Mouse (Mus musculus): ENCODE data around the gene Irf4.

The Irf4 gene

DNA sequence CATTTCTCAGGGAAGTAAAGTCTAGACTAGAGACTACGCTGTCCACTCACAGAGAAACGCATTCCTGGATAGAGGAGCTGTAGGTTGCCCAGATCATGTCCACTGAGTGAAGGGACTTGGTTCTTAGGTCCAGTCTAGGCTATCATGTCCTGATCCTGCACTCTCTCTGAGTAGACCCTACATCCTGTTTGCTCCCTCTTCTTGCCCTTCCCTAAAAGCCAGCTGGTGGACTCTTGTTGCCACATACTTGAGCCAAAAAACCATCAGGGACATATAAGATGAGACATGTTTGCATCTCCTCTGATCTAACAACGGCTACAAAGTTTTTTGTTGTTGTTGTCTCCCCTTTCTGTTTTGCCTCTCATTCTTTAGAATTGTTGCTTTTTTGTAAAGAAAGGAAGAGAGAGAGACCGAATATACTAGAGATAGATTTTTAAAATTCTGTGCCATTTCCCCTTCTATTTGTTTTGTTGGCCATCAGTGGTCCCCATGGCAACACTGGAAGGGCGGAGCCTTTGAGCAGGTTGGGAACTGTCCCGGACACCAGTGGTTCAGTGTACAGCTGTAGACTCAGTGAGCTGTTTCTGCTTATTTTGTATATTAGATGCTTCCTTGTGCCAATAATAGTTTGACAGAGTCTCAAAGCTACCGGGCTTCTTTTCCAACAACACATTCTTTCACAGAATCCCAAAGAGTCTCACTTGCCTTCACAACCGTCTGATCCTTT, 15.2 kb downstream of the Irf4 start:
- no peak for DNase-seq

GRCm38 (mm10) chr13:30765906-30766305, 16.9 kb downstream of the Irf4 start:
- no peak for DNase-seq

GRCm38 (mm10) chr13:30766636-30767476, 17.8 kb downstream of the Irf4 start:
- DNase-seq = no peak

GRCm38 (mm10) chr13:30767477-30768127, 18.6 kb downstream of the Irf4 start:
- no peak for DNase-seq

DNA sequence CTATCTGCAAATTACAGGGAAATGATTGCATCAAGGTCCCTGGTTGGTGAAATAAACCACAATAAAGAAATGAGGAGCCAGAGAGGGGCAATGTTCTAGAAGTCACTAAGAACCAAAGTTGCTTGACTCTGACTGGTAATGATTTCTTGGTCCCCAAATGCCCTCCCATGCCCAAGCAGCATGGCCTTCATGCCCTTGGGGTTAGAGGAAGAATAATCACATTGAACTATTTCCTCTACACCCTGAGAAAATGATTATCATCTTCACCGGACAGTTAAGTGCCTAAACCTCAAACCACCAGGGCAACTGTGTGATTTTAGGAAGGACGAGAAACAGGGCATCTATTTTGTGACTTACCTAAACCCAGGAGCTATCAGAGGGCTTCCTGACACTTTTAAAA, 27.0 kb downstream of the Irf4 start:
- no peak for DNase-seq

DNA sequence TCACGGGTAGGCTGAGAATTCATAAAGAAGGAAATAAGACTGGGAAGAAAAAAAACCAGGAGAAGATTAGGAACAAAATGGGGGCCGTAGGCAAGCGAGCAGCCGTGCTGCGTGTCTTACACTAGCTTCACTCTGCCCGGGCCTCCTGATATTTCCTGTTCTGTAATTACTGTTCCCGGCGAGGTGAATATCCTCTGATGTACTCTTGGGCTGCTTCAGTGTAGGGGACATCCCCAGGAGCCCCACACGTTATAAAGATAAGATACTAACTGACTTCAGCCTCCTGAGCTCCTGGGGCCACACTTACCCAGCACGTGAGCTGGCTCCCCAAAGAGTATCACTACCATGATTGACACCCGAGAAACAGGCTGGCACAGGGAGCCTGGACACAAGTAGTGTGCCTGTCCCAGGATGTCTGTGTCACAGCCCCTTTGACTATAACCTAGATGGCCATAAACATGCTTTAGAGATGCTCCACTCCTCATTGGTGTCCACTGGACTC, 28.7 kb downstream of the Irf4 start:
- no peak for DNase-seq

- no peak for DNase-seq
Observed at GRCm38 (mm10) chr13:30781905-30782304, 32.9 kb downstream of the Irf4 start.

GRCm38 (mm10) chr13:30782419-30782818, 33.4 kb downstream of the Irf4 start:
- DNase-seq = no peak

GRCm38 (mm10) chr13:30785423-30786040, 36.5 kb downstream of the Irf4 start:
- DNase-seq = no peak

DNA sequence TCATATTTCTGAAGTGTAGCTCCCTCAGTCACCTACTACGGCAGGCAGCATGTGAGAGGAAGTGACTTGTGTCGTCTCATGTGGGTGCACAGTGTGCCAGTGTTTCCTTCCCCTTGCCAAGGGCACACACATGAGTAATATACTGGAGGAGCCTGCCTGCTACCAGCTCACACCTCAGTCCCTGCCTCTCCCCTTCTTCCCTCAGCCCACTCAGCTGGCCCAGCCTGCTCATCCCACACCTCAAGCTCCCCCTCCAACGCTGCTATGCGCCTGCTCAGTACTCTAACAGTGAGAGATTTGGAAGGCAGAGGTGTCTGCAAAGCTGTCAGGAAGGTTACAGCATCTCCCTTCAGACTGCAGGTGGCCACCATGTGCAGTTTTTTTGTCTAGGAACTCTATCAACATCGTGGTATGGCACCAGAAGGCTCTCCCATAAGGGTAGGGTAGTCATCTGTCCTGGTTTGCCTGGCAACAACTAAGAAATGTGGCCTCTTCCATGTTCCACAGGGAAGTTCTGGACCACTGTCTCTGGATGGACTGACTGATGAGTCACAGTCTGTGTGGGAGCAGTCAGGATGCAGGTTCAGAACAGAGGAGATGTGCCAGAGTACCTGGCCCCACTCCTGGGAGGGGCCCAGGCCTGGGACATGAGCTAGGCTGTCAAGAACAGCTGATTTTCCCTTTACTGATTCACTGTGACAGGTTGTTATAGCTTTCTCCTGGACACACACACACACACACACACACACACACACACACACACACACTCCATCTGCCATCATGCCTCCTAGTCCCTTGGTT, 37.4 kb downstream of the Irf4 start:
- no peak for DNase-seq

GRCm38 (mm10) chr13:30787036-30787320, 38.0 kb downstream of the Irf4 start:
- no peak for DNase-seq

DNA sequence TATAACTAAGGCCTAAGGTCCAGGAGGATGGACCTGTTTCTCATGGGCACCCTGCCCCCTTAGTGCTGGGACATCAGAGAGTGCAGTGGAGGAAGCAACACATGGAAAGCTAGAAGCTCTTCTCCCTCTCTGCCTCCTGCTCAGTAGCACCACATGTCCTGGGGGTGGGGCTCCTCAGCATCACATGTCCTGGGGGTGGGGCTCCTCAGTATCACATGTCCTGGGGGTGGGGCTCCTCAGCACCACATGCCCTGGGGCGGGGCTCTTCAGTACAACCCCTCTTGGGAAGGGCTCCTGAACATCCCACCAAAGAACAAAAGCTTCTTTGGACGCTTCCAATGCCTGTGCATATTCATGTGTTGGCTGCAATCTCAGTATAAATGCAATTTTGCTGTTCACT, 38.5 kb downstream of the Irf4 start:
- DNase-seq = no peak

DNA sequence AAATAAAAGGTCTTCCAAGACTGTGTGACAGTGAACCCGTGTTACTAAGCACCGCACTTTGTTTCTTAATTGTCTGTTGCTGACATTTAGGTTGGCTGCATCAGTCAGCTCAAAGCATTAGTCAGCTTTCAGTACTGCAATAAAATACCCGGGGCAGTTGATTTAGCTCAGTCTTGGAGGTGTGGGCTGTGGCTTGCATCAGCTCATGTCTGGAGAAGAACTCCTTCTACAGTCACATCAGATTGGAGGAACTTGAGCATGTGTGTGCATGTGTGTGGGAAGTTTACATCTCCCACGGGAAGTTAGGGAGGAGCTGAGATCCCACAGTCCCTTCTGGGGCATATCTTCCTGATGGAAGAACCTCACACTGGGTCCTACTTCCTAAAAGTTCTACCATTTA, 38.9 kb downstream of the Irf4 start:
- DNase-seq = no peak

DNA sequence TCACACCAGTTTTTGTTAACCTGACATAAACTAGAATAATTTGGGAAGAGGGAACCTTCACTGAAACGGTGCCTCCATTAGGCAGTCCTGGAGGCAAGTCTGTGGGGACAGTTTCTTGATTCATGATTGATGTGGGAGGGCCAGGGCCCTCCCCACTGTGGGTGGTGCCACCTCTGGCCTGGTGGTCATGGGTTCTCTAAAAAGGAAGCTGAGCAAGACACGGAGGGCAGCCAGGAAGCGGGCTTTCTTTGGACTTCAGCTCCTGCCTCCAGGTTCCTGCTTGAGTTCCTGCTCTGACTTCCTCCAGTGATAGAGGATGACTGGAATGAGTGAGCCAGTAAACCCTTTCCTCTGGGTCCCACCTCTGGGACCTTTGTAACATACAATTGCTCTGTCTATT, 39.4 kb downstream of the Irf4 start:
- DNase-seq = no peak

GRCm38 (mm10) chr13:30790016-30790415, 41.0 kb downstream of the Irf4 start:
- DNase-seq = no peak

GRCm38 (mm10) chr13:30792308-30792707, 43.3 kb downstream of the Irf4 start:
- DNase-seq = no peak

DNA sequence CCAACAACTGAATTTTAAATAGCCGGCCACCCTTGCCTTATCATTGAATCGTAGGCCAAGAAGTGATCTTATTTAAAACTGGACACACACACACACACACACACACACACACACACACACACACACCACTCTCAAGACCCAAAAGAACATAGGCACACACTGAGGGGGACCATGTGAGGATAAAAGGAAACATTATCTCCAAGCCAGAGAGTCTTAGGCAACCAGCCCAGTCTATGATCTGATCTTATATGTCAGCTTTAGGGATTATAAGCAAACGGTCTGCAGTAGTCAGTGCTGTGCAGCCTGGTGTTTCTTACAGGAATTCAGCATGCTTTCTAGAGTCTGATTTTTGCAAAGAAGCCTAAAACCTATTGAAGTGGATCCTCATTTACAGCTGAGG, 43.7 kb downstream of the Irf4 start:
- no peak for DNase-seq

- DNase-seq = no peak
Observed at GRCm38 (mm10) chr13:30793196-30793595, 44.2 kb downstream of the Irf4 start.

DNA sequence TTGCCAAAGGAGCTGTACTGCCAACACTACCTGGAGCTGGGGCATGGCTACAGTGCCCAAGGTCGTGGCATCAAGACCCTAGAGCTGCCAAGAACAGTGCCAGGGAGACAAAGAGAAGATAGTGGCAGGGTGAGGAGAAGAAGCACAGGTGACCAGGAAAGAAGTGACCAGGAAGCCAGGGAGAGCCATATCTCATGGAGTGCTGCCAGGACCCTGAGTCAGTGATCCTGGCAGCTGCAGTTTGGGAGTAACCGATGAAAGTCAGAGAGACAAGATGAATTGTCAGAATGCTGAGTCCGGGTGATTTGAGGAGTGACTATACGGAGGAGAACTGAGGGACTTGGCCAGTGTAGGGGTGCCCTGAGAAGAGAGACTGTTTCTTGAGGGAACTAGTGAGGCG, 44.6 kb downstream of the Irf4 start:
- DNase-seq = no peak

- no peak for DNase-seq
Observed at GRCm38 (mm10) chr13:30795960-30796359, 46.9 kb downstream of the Irf4 start.

GRCm38 (mm10) chr13:30801886-30802285, 52.9 kb downstream of the Irf4 start:
- no peak for DNase-seq

- DNase-seq = no peak
Observed at GRCm38 (mm10) chr13:30802336-30802955, 53.4 kb downstream of the Irf4 start.

Data from kidney, adult 8-10 months (tissue).